ENCODE assay signal across 16 mouse cellular contexts in genomic region chr10:28078270-28078669, GRCm38 (mm10). TPM values are rescaled to one million over a fixed set of nuclear protein-coding genes. Genes with fewer than 3 reads are reported as not detected.
DNase-seq lines count a peak whose midpoint lies in the region; ATAC-seq and TF ChIP-seq lines count a peak whose summit lies in the region.
"Had no signal": no experiment of that assay in that cellular context is flagged by ENCODE, and none has a peak within 500 bp of the region (broad histone marks: within the 10 kb centered on the region; RNA-seq: fewer than 3 reads in every experiment).

No protein-coding gene starts in this region.

- peak; percentile 31 for DNase-seq in lung, embryonic 14.5 days
- no peak for DNase-seq in lung, postnatal 25 days (ENCODE audit: low spot score)
- peak; percentile 41 for DNase-seq in brain, adult 2 months (ENCODE audit: low read depth, low spot score)
- no peak for DNase-seq in spleen, adult 18-20 months
- no peak for DNase-seq in left cerebral cortex, postnatal 4 days
- DNase-seq: cerebellum, adult 11-12 months; heart, postnatal 14 days; kidney, adult 2 months; lung, adult 18-20 months; thymus, adult 2 months had no signal

- no peak for ATAC-seq in heart, embryonic 16.5 days (replicated peaks; ENCODE audit: extremely low read depth, insufficient read depth, low FRiP score)
- no peak for ATAC-seq in heart, embryonic 12.5 days (ENCODE audit: insufficient number of reproducible peaks, low FRiP score)
- ATAC-seq in lung, embryonic 14.5 days (ENCODE audit: insufficient read depth), result no peak

- H3K27ac ChIP-seq in heart, embryonic 16.5 days (ENCODE audit: low read length), result no peak overlapping the region
- H3K27ac ChIP-seq in heart, embryonic 12.5 days (ENCODE audit: poor library complexity, severe bottlenecking), result no peak overlapping the region
- no peak overlapping the region for H3K27ac ChIP-seq in lung, embryonic 14.5 days (ENCODE audit: low read depth)
- H3K27ac ChIP-seq: embryonic facial prominence, embryonic 10.5 days; neural tube, embryonic 12.5 days had no signal

- H3K4me1 ChIP-seq in heart, embryonic 16.5 days (ENCODE audit: control insufficient read depth, insufficient read depth, low read length), result peaks cover 21% of the 10 kb centered on the region
- peaks cover 15% of the 10 kb centered on the region for H3K4me1 ChIP-seq in heart, embryonic 12.5 days (replicated peaks)
- H3K4me1 ChIP-seq in lung, embryonic 14.5 days (ENCODE audit: insufficient read depth), result no peaks in the 10 kb centered on the region
- H3K4me1 ChIP-seq: neural tube, embryonic 12.5 days had no signal

- H3K27me3 ChIP-seq in heart, embryonic 16.5 days (ENCODE audit: control insufficient read depth, insufficient read depth, low read length), result no peaks in the 10 kb centered on the region
- no peaks in the 10 kb centered on the region for H3K27me3 ChIP-seq in heart, embryonic 12.5 days (replicated peaks)
- no peaks in the 10 kb centered on the region for H3K27me3 ChIP-seq in lung, embryonic 14.5 days (ENCODE audit: insufficient read depth, low read length)
- H3K27me3 ChIP-seq in myocyte (ENCODE audit: control insufficient read depth, insufficient read depth, insufficient read length), result no peaks in the 10 kb centered on the region
- H3K27me3 ChIP-seq: neural tube, embryonic 12.5 days had no signal

- H3K4me2 ChIP-seq in heart, embryonic 16.5 days (ENCODE audit: low read depth, low read length), result peak overlapping the region; percentile 15; the same call in 1 of the 2 replicates
- H3K4me2 ChIP-seq in heart, embryonic 12.5 days, result no peak overlapping the region
- H3K4me2 ChIP-seq in lung, embryonic 14.5 days, result no peak overlapping the region
- H3K4me2 ChIP-seq in myocyte (ENCODE audit: low read depth), result peak overlapping the region; percentile 24

- intact Hi-C loops in left cerebral cortex, postnatal 4 days (cut with DNase I), result no loop called here

- no peak for TF ChIP-seq POLR2A in myocyte (IDR thresholded peaks at IDR 0.05; ENCODE audit: insufficient read length, low read depth)

- no peaks in the 10 kb centered on the region for H3K36me3 ChIP-seq in heart, embryonic 16.5 days (ENCODE audit: control insufficient read depth, insufficient read depth)
- no peaks in the 10 kb centered on the region for H3K36me3 ChIP-seq in heart, embryonic 12.5 days
- no peaks in the 10 kb centered on the region for H3K36me3 ChIP-seq in lung, embryonic 14.5 days (ENCODE audit: insufficient read depth)
- H3K36me3 ChIP-seq in myocyte (ENCODE audit: control insufficient read depth, insufficient read depth), result no peaks in the 10 kb centered on the region
- H3K36me3 ChIP-seq: embryonic facial prominence, embryonic 10.5 days; neural tube, embryonic 12.5 days had no signal

- WGBS in heart, embryonic 16.5 days, result 79% methylated on average over 1 of the region's 1 CpGs
- 84% methylated on average over 1 of the region's 1 CpGs for WGBS in heart, embryonic 12.5 days
- 81% methylated on average over 1 of the region's 1 CpGs for WGBS in lung, embryonic 14.5 days

- no peaks in the 10 kb centered on the region for H3K9me3 ChIP-seq in heart, embryonic 16.5 days (replicated peaks; ENCODE audit: control insufficient read depth, low read length)
- H3K9me3 ChIP-seq in heart, embryonic 12.5 days (replicated peaks), result no peaks in the 10 kb centered on the region
- no peaks in the 10 kb centered on the region for H3K9me3 ChIP-seq in lung, embryonic 14.5 days (ENCODE audit: low read depth, low read length)
- H3K9me3 ChIP-seq: embryonic facial prominence, embryonic 10.5 days; neural tube, embryonic 12.5 days had no signal

- no peak overlapping the region for H3K9ac ChIP-seq in heart, embryonic 16.5 days (ENCODE audit: low read length)
- H3K9ac ChIP-seq in heart, embryonic 12.5 days, result no peak overlapping the region
- no peak overlapping the region for H3K9ac ChIP-seq in lung, embryonic 14.5 days
- H3K9ac ChIP-seq: neural tube, embryonic 12.5 days had no signal

- H3K79me2 ChIP-seq in myocyte (ENCODE audit: control insufficient read depth, insufficient read depth), result peaks cover 75% of the 10 kb centered on the region

- H3K4me3 ChIP-seq in heart, embryonic 16.5 days (ENCODE audit: low read length), result peak overlapping the region; percentile 14; the same call in 1 of the 2 replicates
- H3K4me3 ChIP-seq in heart, embryonic 12.5 days, result no peak overlapping the region
- no peak overlapping the region for H3K4me3 ChIP-seq in lung, embryonic 14.5 days (ENCODE audit: low read depth, low read length)
- no peak overlapping the region for H3K4me3 ChIP-seq in myocyte
- H3K4me3 ChIP-seq: megakaryocyte, embryonic 14.5 days; neural tube, embryonic 12.5 days had no signal

- TF ChIP-seq CTCF in lung, embryonic 14.5 days (IDR thresholded peaks at IDR 0.05; ENCODE audit: low read depth), result peak; percentile 20

- H3ac ChIP-seq in myocyte (ENCODE audit: control insufficient read depth, insufficient read length), result no peak overlapping the region

TF ChIP-seq in myocyte, 11 proteins besides CTCF, POLR2A, EP300 and RAD21:
- TF ChIP-seq MYOG (IDR thresholded peaks at IDR 0.05; ENCODE audit: control insufficient read depth in 1 of 3, insufficient read depth in 1 of 3, insufficient read length in 2 of 3, low read depth in 2 of 3) (no peak), TCF12 (IDR thresholded peaks at IDR 0.05; ENCODE audit: insufficient read depth, poor library complexity, severe bottlenecking) (no peak), MYOD1 (IDR thresholded peaks at IDR 0.05; ENCODE audit: control insufficient read depth in 1 of 3, insufficient read length in 2 of 3, low read depth in 2 of 3) (no peak), USF1 (IDR thresholded peaks at IDR 0.05; ENCODE audit: low read depth) (no peak), MAX (IDR thresholded peaks at IDR 0.05; ENCODE audit: low read depth) (no peak), CEBPB (IDR thresholded peaks at IDR 0.05; ENCODE audit: insufficient read depth, poor library complexity, severe bottlenecking) (no peak), REST (IDR thresholded peaks at IDR 0.05; ENCODE audit: insufficient read depth, insufficient read length) (no peak), POLR2AphosphoS2 (IDR thresholded peaks at IDR 0.05; ENCODE audit: insufficient read length, low read depth) (no peak), TCF3 (IDR thresholded peaks at IDR 0.05; ENCODE audit: insufficient read length, low read depth) (no peak), SRF (IDR thresholded peaks at IDR 0.05; ENCODE audit: control insufficient read depth, insufficient read length, low read depth) (no peak)

RNA-seq across cellular contexts. Expression of gene Ptprk, which starts 3.6 kb away (rescaled TPM):
- 40.1 and 42.5 TPM in 2 replicates for polyA plus RNA-seq in heart, embryonic 16.5 days (2015; fragmentation: Nextera tagmentation; extraction: Ambion mirVana)
- 43.7 and 46.0 TPM in 2 replicates for polyA plus RNA-seq in heart, embryonic 12.5 days (2016; fragmentation: Nextera tagmentation; extraction: Ambion mirVana)
- polyA plus RNA-seq in lung, embryonic 14.5 days (2014; fragmentation: Nextera tagmentation; extraction: Ambion mirVana), result 47.9 and 50.9 TPM in 2 replicates
- 28.8 TPM for polyA plus RNA-seq in myocyte (2012; fragmentation: generic; extraction: Trizol)
- 100 to 1,000 TPM; 205 to 271 TPM for total RNA-seq in left cerebral cortex, postnatal 4 days (2021)

Comparison
In these comparisons a context has a peak if more than half of its experiments do, and no peak if none do; other contexts are left out.
1. H3K4me2 ChIP-seq: peak in heart, embryonic 16.5 days (single experiment) and myocyte (single experiment); none in heart, embryonic 12.5 days (single experiment) and lung, embryonic 14.5 days (single experiment).
2. DNase-seq: peak in lung, embryonic 14.5 days (single experiment) and brain, adult 2 months (single experiment); none in lung, postnatal 25 days (single experiment), spleen, adult 18-20 months (0 of 2) and left cerebral cortex, postnatal 4 days (single experiment).